Mouse (Mus musculus) kidney, embryonic 15.5 days (tissue): ENCODE results near the gene Tox2. TPM values are rescaled to one million over a fixed set of nuclear protein-coding genes. Genes with fewer than 3 reads are reported as not detected.

Experiments
- ATAC-seq: fragments of 200-750 bp; cut with Nextera tagmentation; replicated peaks from 2 replicates; pipeline ENCODE4 v1.8.0; 2017; ENCODE audit warnings: moderate TSS enrichment; ENCODE audit not compliant: low FRiP score
- H3K27ac ChIP-seq: fragments of 300-500 bp; sonication (generic); 2 replicates; pipeline ENCODE4 v1.5.1; 2015; ENCODE audit warnings: mild to moderate bottlenecking, inconsistent platforms
- H3K27me3 ChIP-seq: fragments of 300-500 bp; sonication (generic); 2 replicates; pipeline ENCODE4 v1.6.1; 2015; ENCODE audit warnings: inconsistent platforms
- H3K36me3 ChIP-seq: fragments of 300-500 bp; sonication (generic); 2 replicates; pipeline ENCODE4 v1.6.1; 2015; ENCODE audit warnings: inconsistent platforms
- H3K4me1 ChIP-seq: fragments of 300-500 bp; sonication (generic); 2 replicates; pipeline ENCODE4 v1.6.1; 2015; ENCODE audit warnings: inconsistent platforms
- H3K4me2 ChIP-seq: fragments of 300-500 bp; sonication (generic); 2 replicates; pipeline ENCODE4 v1.6.1; 2015; ENCODE audit warnings: moderate library complexity, mild to moderate bottlenecking, inconsistent platforms
- H3K4me3 ChIP-seq: fragments of 300-500 bp; sonication (generic); replicated peaks from 2 replicates; pipeline ENCODE4 v1.5.1; 2015; ENCODE audit warnings: mild to moderate bottlenecking, inconsistent platforms
- H3K9ac ChIP-seq: fragments of 300-500 bp; sonication (generic); 2 replicates; pipeline ENCODE4 v1.6.1; 2015; ENCODE audit warnings: mild to moderate bottlenecking, inconsistent platforms
- H3K9me3 ChIP-seq: fragments of 300-500 bp; sonication (generic); replicated peaks from 2 replicates; pipeline ENCODE4 v1.6.1; 2016; ENCODE audit warnings: inconsistent platforms
- WGBS: fragments of 180-500 bp; shearing (Covaris S2); methylation state at CpG from one replicate; pipeline ENCODE4 v1.1.7; 2015; ENCODE audit warnings: mixed read lengths; 5-methylcytosine and 5-hydroxymethylcytosine counted together
- polyA plus RNA-seq: library from polyadenylated mRNA; unstranded; fragments of >200 nt; fragmentation: Nextera tagmentation; extraction: Ambion mirVana; gene quantifications from 2 replicates; pipeline ENCODE4 v1.2.1, GENCODE M21; 2015

The Tox2 gene
- polyA plus RNA-seq, 1 experiment from 2014 or later = 2.7 TPM

DNA sequence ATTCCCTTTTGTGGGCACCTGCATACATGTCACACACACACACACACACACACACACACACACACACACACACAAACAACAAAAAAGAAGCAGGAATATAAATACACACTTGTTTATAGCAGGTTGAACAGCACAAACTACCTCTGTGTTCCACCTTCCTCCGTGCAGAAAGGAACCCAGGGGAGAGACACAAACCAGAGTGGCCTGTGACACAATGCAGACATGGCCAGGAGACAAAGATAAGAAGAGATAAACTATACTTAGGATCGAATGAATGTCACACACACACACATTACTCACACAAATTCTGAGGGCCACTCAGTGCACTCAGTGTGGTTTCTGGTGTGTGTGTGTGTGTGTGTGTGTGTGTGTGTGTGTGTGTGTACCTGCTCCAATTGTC lies 156.3 kb downstream of the Tox2 start:
- H3K4me2 ChIP-seq = no peak overlapping the region
- no peak for ATAC-seq
- no peak overlapping the region for H3K4me3 ChIP-seq
- no peak overlapping the region for H3K9ac ChIP-seq
- no peaks in the 10 kb centered on the region for H3K27me3 ChIP-seq
- no peak overlapping the region for H3K27ac ChIP-seq
- 85% methylated on average over 2 of the region's 2 CpGs for WGBS
- peaks cover 7% of the 10 kb centered on the region; the same call in 1 of the 2 replicates for H3K4me1 ChIP-seq
- no peaks in the 10 kb centered on the region for H3K9me3 ChIP-seq
- H3K36me3 ChIP-seq = no peaks in the 10 kb centered on the region

DNA sequence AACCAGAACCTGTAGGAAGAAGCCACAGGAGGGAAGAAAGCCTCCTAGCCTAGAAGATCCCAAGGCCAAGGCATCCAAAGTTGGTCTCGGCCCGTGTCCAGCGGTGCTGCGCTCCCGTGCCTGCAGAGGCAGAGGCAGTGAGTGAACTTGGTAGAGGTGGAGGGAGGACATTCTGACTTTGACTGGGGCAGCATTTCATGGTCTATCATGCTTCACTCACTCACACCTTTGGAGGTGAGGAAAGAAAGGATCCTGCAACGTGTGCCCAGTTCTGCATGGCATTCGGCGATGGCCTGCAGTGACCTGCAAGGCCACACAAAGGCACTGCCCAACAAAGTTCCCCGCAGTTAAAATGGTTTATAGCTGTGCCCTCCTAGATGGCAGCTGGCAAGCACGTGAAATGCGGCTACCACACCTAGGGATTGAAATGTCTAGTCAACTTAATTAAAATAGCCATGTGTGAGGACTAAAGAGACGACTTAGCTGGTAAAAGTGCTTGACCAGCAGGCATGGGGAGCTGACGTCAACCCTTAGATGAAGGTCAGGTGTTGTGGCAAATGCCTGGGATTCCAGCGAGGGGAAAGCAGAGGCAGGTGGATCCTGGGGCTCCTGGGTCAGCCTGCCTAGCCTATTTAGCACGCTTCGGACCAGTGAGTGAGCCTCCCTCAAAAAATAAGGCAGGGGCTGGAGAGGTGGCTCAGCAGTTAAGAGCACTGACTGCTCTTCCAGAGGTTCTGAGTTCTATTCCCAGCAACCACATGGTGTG lies 158.1 kb downstream of the Tox2 start:
- Histone ChIP-seq H3K4me1 (peaks cover 18% of the 10 kb centered on the region), H3K4me3 (no peak overlapping the region), H3K4me2 (no peak overlapping the region), H3K9ac (no peak overlapping the region), H3K36me3 (no peaks in the 10 kb centered on the region), H3K27ac (no peak overlapping the region), H3K9me3 (no peaks in the 10 kb centered on the region), H3K27me3 (no peaks in the 10 kb centered on the region)
- ATAC-seq = no peak
- 74% methylated on average over 16 of the region's 16 CpGs for WGBS

DNA sequence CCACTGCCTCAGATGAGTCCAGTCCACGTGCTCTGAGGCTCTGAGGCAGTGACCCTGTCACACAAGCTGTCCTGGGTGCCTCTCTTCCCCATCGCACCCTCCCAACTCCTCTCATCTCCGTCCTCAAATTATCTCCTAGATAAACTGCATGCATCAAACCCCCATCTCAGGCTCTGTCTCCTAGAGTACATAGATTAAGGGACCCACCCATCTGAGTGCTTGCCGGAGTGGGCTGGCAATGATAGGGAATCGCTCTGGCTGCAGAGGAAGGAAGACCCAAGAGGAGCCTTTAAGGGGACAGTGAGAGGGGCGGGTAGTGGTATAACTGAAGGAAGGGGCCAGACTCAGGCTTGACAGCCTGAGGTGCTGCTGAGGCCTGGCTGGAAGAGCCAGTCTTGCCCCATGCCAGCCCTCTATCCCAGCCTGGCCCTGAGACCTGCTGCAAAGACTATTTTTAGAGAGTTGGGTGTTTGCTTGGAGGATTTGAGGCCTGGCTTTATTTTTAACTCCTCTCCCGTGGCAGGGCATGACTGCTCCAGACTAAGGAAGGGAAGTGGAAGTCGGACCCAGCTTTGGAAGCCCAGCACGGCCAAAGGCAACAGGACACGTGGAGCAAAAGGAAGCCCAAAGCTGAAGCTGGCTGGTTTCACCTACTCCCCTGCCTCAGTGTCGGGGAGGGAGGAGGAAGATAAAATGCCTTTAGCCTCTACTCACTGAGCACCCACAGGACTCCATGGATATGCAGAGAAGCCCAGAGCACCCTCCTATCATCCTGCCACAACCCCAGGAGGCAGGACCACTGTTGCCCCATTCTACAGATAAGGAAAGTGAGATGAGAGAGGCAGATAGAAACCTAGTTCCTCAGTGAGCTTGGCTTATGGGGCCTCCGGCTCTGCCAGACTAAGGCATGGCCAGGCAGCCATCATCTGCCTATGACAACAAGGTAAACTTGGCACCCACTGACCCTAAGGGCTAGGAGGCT lies 160.3 kb downstream of the Tox2 start:
- H3K4me2 ChIP-seq = no peak overlapping the region
- no peak for ATAC-seq
- H3K27me3 ChIP-seq = no peaks in the 10 kb centered on the region
- no peak overlapping the region for H3K27ac ChIP-seq
- no peaks in the 10 kb centered on the region for H3K36me3 ChIP-seq
- H3K9ac ChIP-seq = no peak overlapping the region
- peaks cover 18% of the 10 kb centered on the region for H3K4me1 ChIP-seq
- 74% methylated on average over 12 of the region's 12 CpGs for WGBS
- no peaks in the 10 kb centered on the region for H3K9me3 ChIP-seq
- no peak overlapping the region for H3K4me3 ChIP-seq

DNA sequence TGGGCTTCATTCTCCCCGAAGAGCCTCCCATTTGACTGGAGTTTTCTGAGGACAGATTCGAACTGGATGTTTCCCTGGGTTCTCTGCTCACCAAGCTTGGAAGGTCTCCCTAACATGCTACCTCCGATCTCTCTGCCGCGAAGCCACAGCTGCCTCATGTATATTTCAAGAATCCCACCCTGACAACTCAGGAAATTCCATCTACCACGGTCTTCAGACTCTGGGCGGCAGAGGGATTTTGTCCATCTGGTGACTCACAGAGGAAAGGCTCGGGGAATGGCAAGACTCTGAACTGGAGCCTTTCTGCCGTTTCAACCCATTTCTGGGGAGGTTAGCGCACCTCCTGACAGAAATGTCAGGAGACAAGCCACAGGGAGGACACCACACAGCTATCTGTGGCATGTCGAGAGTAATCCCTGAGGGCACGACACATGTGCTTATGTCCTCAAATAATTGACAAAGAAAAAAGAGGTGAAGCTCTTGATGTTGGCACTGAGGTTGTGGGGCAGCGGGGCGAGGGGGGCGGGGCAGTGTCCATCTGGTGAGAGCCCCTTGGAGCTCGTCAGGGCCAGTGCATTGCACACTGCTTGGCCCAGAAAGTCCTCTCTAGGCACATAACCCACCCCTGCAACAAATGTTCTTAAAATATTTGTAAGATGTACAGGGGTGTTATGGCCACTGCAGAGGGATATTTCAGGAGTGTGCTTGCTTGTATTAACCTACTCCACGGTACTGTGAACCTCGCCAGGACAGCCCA lies 162.0 kb downstream of the Tox2 start:
- no peak for ATAC-seq
- H3K4me3 ChIP-seq = no peak overlapping the region
- H3K9me3 ChIP-seq = no peaks in the 10 kb centered on the region
- H3K4me2 ChIP-seq = no peak overlapping the region
- H3K4me1 ChIP-seq = peaks cover 24% of the 10 kb centered on the region
- WGBS = 54% methylated on average over 18 of the region's 18 CpGs
- H3K36me3 ChIP-seq = no peaks in the 10 kb centered on the region
- H3K27ac ChIP-seq = peak overlapping the region; percentile 75
- H3K27me3 ChIP-seq = no peaks in the 10 kb centered on the region
- no peak overlapping the region for H3K9ac ChIP-seq

DNA sequence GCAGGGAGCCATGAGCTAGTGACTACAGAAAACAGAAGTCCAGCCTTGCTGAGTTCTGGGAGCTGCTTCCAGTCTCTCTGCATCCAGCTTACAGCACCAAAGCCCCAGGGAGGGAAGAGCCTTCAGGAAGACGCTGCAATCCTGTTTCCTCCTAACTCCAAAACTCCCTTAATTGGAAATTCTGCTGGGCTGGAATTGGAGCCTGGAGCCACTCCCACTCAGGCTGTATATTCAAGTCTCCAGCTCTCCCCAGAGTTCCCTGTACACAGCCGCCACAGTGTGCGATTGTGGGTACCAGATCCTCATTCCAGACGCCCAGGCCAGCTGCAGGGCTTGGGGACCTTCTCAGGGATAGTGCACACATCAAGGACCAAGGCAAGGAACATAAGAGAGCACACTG lies 167.2 kb downstream of the Tox2 start:
- H3K4me1 ChIP-seq = peaks cover 19% of the 10 kb centered on the region
- no peaks in the 10 kb centered on the region for H3K36me3 ChIP-seq
- H3K4me2 ChIP-seq = no peak overlapping the region
- WGBS = 33% methylated on average over 4 of the region's 4 CpGs
- no peak overlapping the region for H3K4me3 ChIP-seq
- H3K9ac ChIP-seq = no peak overlapping the region
- H3K27me3 ChIP-seq = peaks cover 12% of the 10 kb centered on the region
- no peak for ATAC-seq
- peak overlapping the region; percentile 79 for H3K27ac ChIP-seq
- H3K9me3 ChIP-seq = no peaks in the 10 kb centered on the region

DNA sequence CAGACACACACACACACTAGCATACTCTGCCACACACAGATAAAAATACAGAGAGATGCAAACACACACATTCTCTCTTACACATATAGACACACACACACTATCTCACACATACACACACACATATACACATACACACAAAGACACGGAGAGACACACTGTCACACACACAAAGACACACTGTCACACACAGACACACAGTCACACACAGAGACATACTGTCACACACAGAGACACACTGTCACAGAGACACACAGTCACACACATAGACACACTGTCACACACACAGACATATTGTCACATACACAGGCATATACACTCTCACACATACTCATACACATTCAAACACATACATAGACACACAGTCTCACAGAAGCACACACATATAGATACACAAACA lies 169.7 kb downstream of the Tox2 start:
- no peak for ATAC-seq
- Histone ChIP-seq H3K9ac (no peak overlapping the region), H3K4me2 (no peak overlapping the region), H3K36me3 (no peaks in the 10 kb centered on the region), H3K9me3 (no peaks in the 10 kb centered on the region; the same call in 1 of the 2 replicates), H3K4me3 (no peak overlapping the region), H3K4me1 (peaks cover 15% of the 10 kb centered on the region), H3K27me3 (peaks cover 33% of the 10 kb centered on the region), H3K27ac (no peak overlapping the region)
- WGBS = 92% methylated on average over 1 of the region's 1 CpGs

Other genes with a start within 250 kb of the Tox2 start
- gene Sgk2, start 215.8 kb upstream of the Tox2 start, polyA plus RNA-seq = 5.9 and 7.3 TPM in 2 replicates
- 51.7 and 54.8 TPM in 2 replicates for gene Ift52, start 185.8 kb upstream of the Tox2 start, polyA plus RNA-seq
- 25.7 and 29.4 TPM in 2 replicates for gene Mybl2, start 148.4 kb upstream of the Tox2 start, polyA plus RNA-seq
- not detected in 2 replicates for gene Gtsf1l, start 115.3 kb upstream of the Tox2 start, polyA plus RNA-seq
- 2.5 and 4.2 TPM in 2 replicates for gene Jph2, start 194.9 kb downstream of the Tox2 start, polyA plus RNA-seq
- 87.0 and 87.3 TPM in 2 replicates for gene Oser1, start 221.6 kb downstream of the Tox2 start, polyA plus RNA-seq
- 1.2 and 2.8 TPM in 2 replicates for gene Gdap1l1, start 235.4 kb downstream of the Tox2 start, polyA plus RNA-seq